Mouse (Mus musculus) testis, adult 2 months (tissue): ENCODE measurements at regions not wholly inside any gene's neighbourhood (a gene's known extent, or its start where the extent isn't known, plus 50 kb on each side); places are given as distances from the start of the nearest gene placed in this dataset.

Experiments used
- CTCF ChIP-seq: fragments of 200-500 bp; IDR thresholded peaks from 2 replicates; pipeline ENCODE4 v1.5.1; 2012; ENCODE audit warnings: low read depth, mild to moderate bottlenecking, inconsistent platforms, low read length, moderate library complexity; ENCODE audit not compliant: control insufficient read depth, insufficient read depth, insufficient replicate concordance
- POLR2A ChIP-seq: fragments of 200-500 bp; IDR thresholded peaks from 2 replicates; pipeline ENCODE4 v1.6.1; 2012; ENCODE audit warnings: low read depth, mild to moderate bottlenecking, inconsistent platforms, low read length, moderate library complexity; ENCODE audit not compliant: control insufficient read depth

- TF ChIP-seq CTCF (no peak), POLR2A (no peak)
Observed at GRCm38 (mm10) chr8:88012177-88012825, 52.9 kb upstream of the Zfp423 start.
